In the genomic region with DNA sequence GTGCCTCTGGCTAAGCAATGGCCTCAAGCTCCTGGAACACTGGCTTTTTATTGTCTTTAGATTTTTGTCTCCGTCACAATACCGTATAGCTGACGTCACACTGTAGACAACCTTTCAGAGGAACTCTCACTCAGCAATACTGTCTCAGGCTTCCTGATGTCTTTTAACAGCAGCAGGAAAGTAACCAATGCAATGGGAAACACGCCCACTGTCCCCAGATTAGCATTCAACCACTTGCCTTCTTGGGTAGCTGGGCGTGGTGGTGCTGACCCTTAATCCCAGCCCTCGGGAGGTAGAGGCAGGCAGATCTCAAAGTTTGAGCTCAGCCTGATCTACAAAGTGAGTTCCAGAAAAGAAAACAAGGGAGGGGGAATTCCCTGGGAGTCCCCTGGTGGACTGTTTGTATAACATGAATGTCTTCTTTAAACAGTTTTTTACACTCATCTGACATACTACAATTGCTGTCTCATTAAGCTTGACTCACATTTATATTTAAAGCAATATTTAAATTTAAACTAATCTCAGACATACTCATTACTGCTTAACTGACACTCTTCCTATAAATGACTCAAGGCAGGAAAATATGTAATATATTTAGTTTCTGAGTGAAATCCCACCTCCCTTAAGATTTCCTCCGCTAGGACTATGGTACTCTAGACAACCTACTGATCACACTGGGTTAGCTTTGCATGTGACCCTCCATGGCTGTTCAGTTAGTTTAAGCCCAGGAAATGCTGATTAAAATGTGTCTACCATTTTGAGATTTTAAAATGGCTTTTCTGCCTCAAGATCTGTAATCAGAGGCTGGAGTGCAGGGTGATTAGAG, we compare ENCODE assay signal across 10 mouse cellular contexts. TPM values are rescaled to one million over a fixed set of nuclear protein-coding genes. Genes with fewer than 3 reads are reported as not detected.
DNase-seq lines count a peak whose midpoint lies in the region; ATAC-seq and TF ChIP-seq lines count a peak whose summit lies in the region.
"Had no signal": no experiment of that assay in that cellular context is flagged by ENCODE, and none has a peak within 500 bp of the region (broad histone marks: within the 10 kb centered on the region; RNA-seq: fewer than 3 reads in every experiment).

No protein-coding gene starts in this region.

- no peaks in the 10 kb centered on the region for H3K9me3 ChIP-seq in embryonic facial prominence, embryonic 11.5 days (replicated peaks; ENCODE audit: control insufficient read depth, low read length)
- no peaks in the 10 kb centered on the region for H3K9me3 ChIP-seq in embryonic facial prominence, embryonic 10.5 days
- H3K9me3 ChIP-seq in CH12.LX (replicated peaks; ENCODE audit: low read length) = no peaks in the 10 kb centered on the region
- no peaks in the 10 kb centered on the region for H3K9me3 ChIP-seq in hindbrain, embryonic 12.5 days (replicated peaks)
- H3K9me3 ChIP-seq: limb, embryonic 12.5 days had no signal

- WGBS in embryonic facial prominence, embryonic 11.5 days = 55% methylated on average over 7 of the region's 7 CpGs
- 53% methylated on average over 7 of the region's 7 CpGs for WGBS in embryonic facial prominence, embryonic 10.5 days
- WGBS in hindbrain, embryonic 12.5 days = 60% methylated on average over 7 of the region's 7 CpGs
- WGBS in thymus, adult 2 months = 86% methylated on average over 7 of the region's 7 CpGs

- ATAC-seq in embryonic facial prominence, embryonic 11.5 days (replicated peaks; ENCODE audit: insufficient number of reproducible peaks, low FRiP score, low TSS enrichment, low read depth) = no peak
- ATAC-seq in hindbrain, embryonic 12.5 days (ENCODE audit: low FRiP score) = peak; percentile 39
- 0 out of 2 replicates have a peak, but pooled peaks have one; percentile 9 for ATAC-seq in megakaryocyte-erythroid progenitor cell, adult 5-6 weeks (replicated peaks; ENCODE audit: low FRiP score, low TSS enrichment, poor library complexity, severe bottlenecking)
- no peak for ATAC-seq in erythroblast, adult 5-6 weeks (replicated peaks; ENCODE audit: low FRiP score, poor library complexity, severe bottlenecking)

- H3K4me1 ChIP-seq in embryonic facial prominence, embryonic 11.5 days (ENCODE audit: control insufficient read depth, insufficient read depth, low read length) = no peaks in the 10 kb centered on the region
- peaks cover 41% of the 10 kb centered on the region for H3K4me1 ChIP-seq in embryonic facial prominence, embryonic 10.5 days
- H3K4me1 ChIP-seq in CH12.LX (ENCODE audit: control insufficient read depth in 1 of 2, insufficient read depth in 2 of 2) = peaks cover 6 to 47% of the 10 kb centered on the region in 2 experiments
- H3K4me1 ChIP-seq in hindbrain, embryonic 12.5 days = peaks cover 18% of the 10 kb centered on the region
- H3K4me1 ChIP-seq in thymus, adult 2 months (replicated peaks; ENCODE audit: control insufficient read depth, insufficient read depth, low read length) = 0 out of 2 replicates have a peak, but pooled peaks cover 2% of the 10 kb centered on the region

- DNase-seq in embryonic facial prominence, embryonic 11.5 days (ENCODE audit: low spot score) = no peak
- DNase-seq in embryonic facial prominence, embryonic 10.5 days (ENCODE audit: low spot score) = no peak
- peak; percentile 73 for DNase-seq in CH12.LX (ENCODE audit: extremely low read depth)
- no peak for DNase-seq in urinary bladder, adult 2 months (ENCODE audit: low spot score)
- no peak for DNase-seq in thymus, adult 2 months
- DNase-seq: embryo, embryonic 11 days had no signal

- peaks cover 5% of the 10 kb centered on the region for H3K36me3 ChIP-seq in embryonic facial prominence, embryonic 11.5 days (replicated peaks; ENCODE audit: control insufficient read depth, insufficient read depth, low read depth, low read length)
- H3K36me3 ChIP-seq in embryonic facial prominence, embryonic 10.5 days (replicated peaks) = peaks cover 54% of the 10 kb centered on the region
- H3K36me3 ChIP-seq in CH12.LX (replicated peaks in 1 of 2; ENCODE audit: control insufficient read depth in 1 of 2, insufficient read depth in 1 of 2, low read length in 1 of 2) = peaks cover 0 to 10% of the 10 kb centered on the region in 2 experiments
- peaks cover 31% of the 10 kb centered on the region for H3K36me3 ChIP-seq in hindbrain, embryonic 12.5 days
- H3K36me3 ChIP-seq in thymus, adult 2 months (ENCODE audit: control insufficient read depth, insufficient read depth, low read length) = no peaks in the 10 kb centered on the region

- H3K4me3 ChIP-seq in embryonic facial prominence, embryonic 11.5 days (ENCODE audit: low read depth, low read length) = no peak overlapping the region
- H3K4me3 ChIP-seq in embryonic facial prominence, embryonic 10.5 days = no peak overlapping the region
- H3K4me3 ChIP-seq in CH12.LX (replicated peaks in 1 of 3; ENCODE audit: low read depth in 2 of 3, low read length in 2 of 3, poor library complexity in 1 of 3) = peak overlapping the region in 1 of 3 experiments; percentile 6
- H3K4me3 ChIP-seq in hindbrain, embryonic 12.5 days = no peak overlapping the region
- no peak overlapping the region for H3K4me3 ChIP-seq in thymus, adult 2 months (ENCODE audit: control insufficient read depth, insufficient read depth, low read length)
- H3K4me3 ChIP-seq: limb, embryonic 12.5 days had no signal

- 0 out of 4 replicates have a peak, but pooled peaks of 1 of the 2 experiments have one; percentile 9 for TF ChIP-seq CTCF in CH12.LX (conservative IDR thresholded peaks at IDR 0.05 in 1 of 2, IDR thresholded peaks at IDR 0.05 in 1 of 2; ENCODE audit: low read depth in 2 of 2, low read length in 2 of 2)
- TF ChIP-seq CTCF in thymus, adult 2 months (IDR thresholded peaks at IDR 0.05; ENCODE audit: borderline replicate concordance, control insufficient read depth, extremely low read depth, insufficient read depth, low read length, poor library complexity) = no peak

- dilution Hi-C loops in CH12.LX (cut with MboI; ENCODE audit: extremely low pct_ligation_motif_present, extremely low pct_unique_long_range_greater_than_20kb, low sequenced_read_pairs) = no loop called here

- H3K9ac ChIP-seq in embryonic facial prominence, embryonic 11.5 days (replicated peaks; ENCODE audit: low read length) = no peak overlapping the region
- H3K9ac ChIP-seq in CH12.LX (ENCODE audit: insufficient read depth, low read depth) = no peak overlapping the region
- H3K9ac ChIP-seq in hindbrain, embryonic 12.5 days = no peak overlapping the region
- H3K9ac ChIP-seq: limb, embryonic 12.5 days had no signal

- in situ Hi-C loops in CH12.LX (cut with MboI; ENCODE audit: low pct_ligation_motif_present, low pct_unique_long_range_greater_than_20kb, low sequenced_read_pairs) = no loop called here

- no peak for TF ChIP-seq RAD21 in CH12.LX (IDR thresholded peaks at IDR 0.05; ENCODE audit: low read depth, low read length)

- 0 out of 2 replicates have a peak overlapping the region, but pooled peaks have one; percentile 8 for H3K27ac ChIP-seq in embryonic facial prominence, embryonic 11.5 days (replicated peaks; ENCODE audit: low read depth, low read length)
- H3K27ac ChIP-seq in embryonic facial prominence, embryonic 10.5 days (replicated peaks) = no peak overlapping the region; the same call in 1 of the 2 replicates
- no peak overlapping the region for H3K27ac ChIP-seq in CH12.LX (ENCODE audit: insufficient read depth, low read depth)
- peak overlapping the region; percentile 76; the same call in 1 of the 2 replicates for H3K27ac ChIP-seq in hindbrain, embryonic 12.5 days
- H3K27ac ChIP-seq in thymus, adult 2 months (ENCODE audit: control insufficient read depth, insufficient read depth, low read length) = no peak overlapping the region

- TF ChIP-seq POLR2A in CH12.LX (IDR thresholded peaks at IDR 0.05; ENCODE audit: low read depth, low read length) = no peak
- TF ChIP-seq POLR2A in thymus, adult 2 months (IDR thresholded peaks at IDR 0.05; ENCODE audit: control insufficient read depth, extremely low read depth, insufficient read depth, low read length, poor library complexity) = no peak

- H3K79me2 ChIP-seq in CH12.LX (replicated peaks; ENCODE audit: control insufficient read depth, extremely low read depth, insufficient read depth, poor library complexity, severe bottlenecking) = no peaks in the 10 kb centered on the region

- no peak overlapping the region for H3K4me2 ChIP-seq in embryonic facial prominence, embryonic 11.5 days (ENCODE audit: low read depth, low read length)
- H3K4me2 ChIP-seq in CH12.LX (ENCODE audit: insufficient read depth, low read depth, poor library complexity, severe bottlenecking) = peak overlapping the region; percentile 40; the same call in 1 of the 2 replicates
- no peak overlapping the region; the same call in 1 of the 2 replicates for H3K4me2 ChIP-seq in hindbrain, embryonic 12.5 days (replicated peaks)
- H3K4me2 ChIP-seq: limb, embryonic 12.5 days had no signal

- no peak for TF ChIP-seq EP300 in CH12.LX (IDR thresholded peaks at IDR 0.05; ENCODE audit: low read length)

- no peaks in the 10 kb centered on the region for H3K27me3 ChIP-seq in embryonic facial prominence, embryonic 11.5 days (ENCODE audit: control insufficient read depth, insufficient read depth, low read length)
- H3K27me3 ChIP-seq in embryonic facial prominence, embryonic 10.5 days (replicated peaks; ENCODE audit: low read depth, poor library complexity, severe bottlenecking) = no peaks in the 10 kb centered on the region
- no peaks in the 10 kb centered on the region for H3K27me3 ChIP-seq in CH12.LX (replicated peaks)
- H3K27me3 ChIP-seq in hindbrain, embryonic 12.5 days = no peaks in the 10 kb centered on the region
- no peaks in the 10 kb centered on the region for H3K27me3 ChIP-seq in thymus, adult 2 months (ENCODE audit: control insufficient read depth, insufficient read depth, low read length)
- H3K27me3 ChIP-seq: limb, embryonic 12.5 days had no signal

TF ChIP-seq in CH12.LX, 34 proteins besides CTCF, POLR2A, EP300 and RAD21 (continues in another document):
- TF ChIP-seq ELF1 (IDR thresholded peaks at IDR 0.05; ENCODE audit: low read depth, low read length) (peak; percentile 35; the same call in 1 of the 2 replicates), ETS1 (conservative IDR thresholded peaks at IDR 0.05; ENCODE audit: low read depth, low read length) (no peak; the same call in 1 of the 2 replicates)

RNA-seq across cellular contexts. Expression of gene Mpzl1, which starts 24.6 kb away (rescaled TPM):
- 158 and 169 TPM in 2 replicates for polyA plus RNA-seq in embryonic facial prominence, embryonic 11.5 days (2014; fragmentation: Nextera tagmentation; extraction: Ambion mirVana)
- 138 and 139 TPM in 2 replicates for polyA plus RNA-seq in embryonic facial prominence, embryonic 10.5 days (2016; fragmentation: Nextera tagmentation; extraction: Ambion mirVana)
- 5.0 and 6.5 TPM in 2 replicates for total RNA-seq in CH12.LX (2012; rRNA removed)
- total RNA-seq in CH12.LX (2014; rRNA removed) = 2.0 and 2.8 TPM in 2 replicates
- 6.2 and 6.7 TPM in 2 replicates for polyA plus RNA-seq in CH12.LX (2012; ENCODE audit: insufficient read length, low read depth)
- 140 and 148 TPM in 2 replicates for polyA plus RNA-seq in hindbrain, embryonic 12.5 days (2016; fragmentation: Nextera tagmentation; extraction: Ambion mirVana)
- 0.77 and 3.5 TPM in 2 replicates for total RNA-seq in megakaryocyte-erythroid progenitor cell, adult 5-6 weeks (2014; fragmentation: Nextera tagmentation)
- total RNA-seq in megakaryocyte-erythroid progenitor cell, adult 5-6 weeks (2017) = 1.2 and 3.5 TPM in 2 replicates
- total RNA-seq in erythroblast, adult 5-6 weeks (2015; ENCODE audit: low replicate concordance) = 0.19 and 7.5 TPM in 2 replicates
- total RNA-seq in erythroblast, adult 5-6 weeks (2017; ENCODE audit: low replicate concordance) = 0.51 and 2.0 TPM in 2 replicates
- 77.7 and 84.2 TPM in 2 replicates for polyA plus RNA-seq in urinary bladder, adult 2 months (2012; rRNA removed)
- polyA plus RNA-seq in thymus, adult 2 months (2012; rRNA removed) = 4.6 and 5.9 TPM in 2 replicates

Comparison
In these comparisons a context has a peak if more than half of its experiments do, and no peak if none do; other contexts are left out.
1. H3K27ac ChIP-seq: peak in embryonic facial prominence, embryonic 11.5 days (single experiment) and hindbrain, embryonic 12.5 days (single experiment); none in embryonic facial prominence, embryonic 10.5 days (single experiment), CH12.LX (single experiment) and thymus, adult 2 months (single experiment).
2. ATAC-seq: peak in hindbrain, embryonic 12.5 days (single experiment) and megakaryocyte-erythroid progenitor cell, adult 5-6 weeks (single experiment); none in embryonic facial prominence, embryonic 11.5 days (single experiment) and erythroblast, adult 5-6 weeks (single experiment).
3. RNA of gene Mpzl1, which starts 24.6 kb away (polyA plus RNA-seq): 158 to 169 TPM in embryonic facial prominence, embryonic 11.5 days, 140 to 148 TPM in hindbrain, embryonic 12.5 days, 138 to 139 TPM in embryonic facial prominence, embryonic 10.5 days and 77.7 to 84.2 TPM in urinary bladder, adult 2 months; 6.2 to 6.7 TPM in CH12.LX and 4.6 to 5.9 TPM in thymus, adult 2 months; every median in the first group is over 10 times any median in the second.